Mouse (Mus musculus) CH12.LX (cell line): ENCODE results near the gene Ppp6r1. TPM values are rescaled to one million over a fixed set of nuclear protein-coding genes. Genes with fewer than 3 reads are reported as not detected.

Source experiments
- DNase-seq: peaks from one replicate; pipeline ENCODE4 v3.0.0-alpha.2; 2013; ENCODE audit errors: extremely low read depth
- H3K27ac ChIP-seq: 2 replicates; pipeline ENCODE4 v1.5.1; 2012; ENCODE audit warnings: low read depth, mild to moderate bottlenecking, control low read depth, moderate library complexity; ENCODE audit not compliant: insufficient read depth
- H3K27me3 ChIP-seq: replicated peaks from 2 replicates; pipeline ENCODE3; 2012; ENCODE audit warnings: inconsistent platforms
- H3K36me3 ChIP-seq, 2 experiments: replicated peaks in 1 of 2; 2 replicates each; pipeline versions ENCODE3 to v1.6.1; 2012; ENCODE audit warnings: inconsistent platforms in 1 of 2, low read length in 1 of 2, mild to moderate bottlenecking in 1 of 2, mixed read lengths in 1 of 2, moderate library complexity in 1 of 2; ENCODE audit not compliant: control insufficient read depth in 1 of 2, insufficient read depth in 1 of 2
- H3K4me1 ChIP-seq, 2 experiments: 2 replicates each; pipeline ENCODE4 v1.6.1; 2012; ENCODE audit warnings: inconsistent platforms in 1 of 2, moderate library complexity in 1 of 2; ENCODE audit not compliant: insufficient read depth in 2 of 2, control insufficient read depth in 1 of 2
- H3K4me2 ChIP-seq: 2 replicates; pipeline ENCODE4 v1.6.1; 2012; ENCODE audit warnings: low read depth, mild to moderate bottlenecking, control low read depth; ENCODE audit not compliant: poor library complexity, insufficient read depth, severe bottlenecking
- H3K4me3 ChIP-seq, 3 experiments: fragments of 150-350 bp in 1 of 3; sonication (generic) in 1 of 3; replicated peaks in 1 of 3; 2 replicates each; pipeline versions ENCODE3 to v1.5.1; 2011 to 2012; ENCODE audit warnings: low read depth in 2 of 3, low read length in 2 of 3, mild to moderate bottlenecking in 2 of 3, moderate library complexity in 2 of 3, control low read depth in 1 of 3, improper control_type of control experiment in 1 of 3, inconsistent platforms in 1 of 3, mixed read lengths in 1 of 3; ENCODE audit not compliant: poor library complexity in 1 of 3
- H3K79me2 ChIP-seq: replicated peaks from 2 replicates; pipeline ENCODE4 v1.6.1; 2012; ENCODE audit warnings: mild to moderate bottlenecking, moderate library complexity; ENCODE audit not compliant: control insufficient read depth, poor library complexity, insufficient read depth, severe bottlenecking; ENCODE audit errors: extremely low read depth
- H3K9ac ChIP-seq: 2 replicates; pipeline ENCODE4 v1.6.1; 2012; ENCODE audit warnings: low read depth, mild to moderate bottlenecking, control low read depth, moderate library complexity; ENCODE audit not compliant: insufficient read depth
- H3K9me3 ChIP-seq: replicated peaks from 2 replicates; pipeline ENCODE3; 2012; ENCODE audit warnings: low read length, inconsistent platforms, mixed read lengths
- CTCF ChIP-seq, 2 experiments: IDR thresholded peaks in 1 of 2; conservative IDR thresholded peaks in 1 of 2; 2 replicates each; pipeline ENCODE4 v1.5.1; 2011 to 2012; ENCODE audit warnings: low read depth in 2 of 2, low read length in 2 of 2, improper control_type of control experiment in 1 of 2, inconsistent platforms in 1 of 2, mild to moderate bottlenecking in 1 of 2, moderate library complexity in 1 of 2
- E2F4 ChIP-seq: IDR thresholded peaks from 2 replicates; pipeline ENCODE4 v1.6.1; 2011; ENCODE audit warnings: low read depth, low read length, improper control_type of control experiment; ENCODE audit not compliant: insufficient replicate concordance
- EP300 ChIP-seq: IDR thresholded peaks from 2 replicates; pipeline ENCODE4 v1.6.1; 2011; ENCODE audit warnings: low read length, improper control_type of control experiment
- ETS1 ChIP-seq: conservative IDR thresholded peaks from 2 replicates; pipeline ENCODE4 v1.6.1; 2012; ENCODE audit warnings: low read depth, mild to moderate bottlenecking, inconsistent platforms, low read length, improper control_type of control experiment, moderate library complexity
- IRF4 ChIP-seq: IDR thresholded peaks from 2 replicates; pipeline ENCODE4 v1.6.1; 2014; ENCODE audit warnings: low read depth, mild to moderate bottlenecking, inconsistent platforms, low read length, improper control_type of control experiment
- NELFE ChIP-seq: IDR thresholded peaks from 2 replicates; pipeline ENCODE4 v1.6.1; 2011; ENCODE audit warnings: low read depth, low read length, improper control_type of control experiment
- PAX5 ChIP-seq: IDR thresholded peaks from 2 replicates; pipeline ENCODE4 v1.6.1; 2012; ENCODE audit warnings: low read length, inconsistent platforms, mixed read lengths
- POLR2A ChIP-seq: IDR thresholded peaks from 2 replicates; pipeline ENCODE4 v1.6.1; 2011; ENCODE audit warnings: low read depth, mild to moderate bottlenecking, improper control_type of control experiment, low read length
- RCOR1 ChIP-seq: conservative IDR thresholded peaks from 2 replicates; pipeline ENCODE4 v1.6.1; 2012; ENCODE audit warnings: low read depth, mild to moderate bottlenecking, inconsistent platforms, low read length, improper control_type of control experiment
- SMC3 ChIP-seq: IDR thresholded peaks from 2 replicates; pipeline ENCODE4 v1.6.1; 2011; ENCODE audit warnings: low read depth, low read length, improper control_type of control experiment
- TBP ChIP-seq: conservative IDR thresholded peaks from 2 replicates; pipeline ENCODE4 v1.6.1; 2011; ENCODE audit warnings: low read depth, low read length, improper control_type of control experiment
- TCF12 ChIP-seq: IDR thresholded peaks from 2 replicates; pipeline ENCODE4 v1.6.1; 2014; ENCODE audit warnings: low read depth, mild to moderate bottlenecking, inconsistent platforms, low read length, improper control_type of control experiment
- USF1 ChIP-seq: IDR thresholded peaks from 2 replicates; pipeline ENCODE4 v1.6.1; 2014; ENCODE audit warnings: low read depth, mild to moderate bottlenecking, inconsistent platforms, low read length, improper control_type of control experiment
- USF2 ChIP-seq: conservative IDR thresholded peaks from 2 replicates; pipeline ENCODE4 v1.6.1; 2011; ENCODE audit warnings: low read depth, low read length, improper control_type of control experiment
- ZC3H11A ChIP-seq: IDR thresholded peaks from 2 replicates; pipeline ENCODE4 v1.6.1; 2012; ENCODE audit warnings: low read depth, mild to moderate bottlenecking, inconsistent platforms, low read length, improper control_type of control experiment
- ZKSCAN1 ChIP-seq: IDR thresholded peaks from 2 replicates; pipeline ENCODE4 v1.6.1; 2012; ENCODE audit warnings: low read depth, inconsistent platforms, low read length, improper control_type of control experiment, borderline replicate concordance
- ZNF384 ChIP-seq: IDR thresholded peaks from 2 replicates; pipeline ENCODE4 v1.6.1; 2012; ENCODE audit warnings: low read depth, low read length, improper control_type of control experiment, inconsistent platforms
- dilution Hi-C: fragments of 300-500 bp; cut with MboI; formaldehyde crosslinking; loops from 2 replicates; pipeline ENCODE4 v1.14.3; 2020; ENCODE audit warnings: low sequenced_read_pairs; ENCODE audit not compliant: extremely low pct_unique_long_range_greater_than_20kb, extremely low pct_ligation_motif_present
- in situ Hi-C: fragments of 300-500 bp; cut with MboI; formaldehyde crosslinking; loops from 3 replicates; pipeline ENCODE4 v1.14.3; 2019; ENCODE audit warnings: low sequenced_read_pairs, low pct_ligation_motif_present, low pct_unique_long_range_greater_than_20kb, mixed read lengths
- polyA plus RNA-seq: library from polyadenylated mRNA; unstranded; fragments of >175 nt; gene quantifications from 2 replicates; pipeline ENCODE4 v1.2.1, GENCODE M21; 2012; ENCODE audit warnings: low read depth; ENCODE audit not compliant: insufficient read length
- total RNA-seq, 2 experiments: library from RNA; depleted of rRNA; stranded (reverse); fragments of 300-350 nt in 1 of 2; fragments of >200 nt in 1 of 2; gene quantifications; 2 replicates each; pipeline ENCODE4 v1.2.3; 2012 to 2014

The Ppp6r1 gene
- total and polyA plus RNA-seq, 3 experiments = 59.2 to 118 (median 85.6) TPM

DNA sequence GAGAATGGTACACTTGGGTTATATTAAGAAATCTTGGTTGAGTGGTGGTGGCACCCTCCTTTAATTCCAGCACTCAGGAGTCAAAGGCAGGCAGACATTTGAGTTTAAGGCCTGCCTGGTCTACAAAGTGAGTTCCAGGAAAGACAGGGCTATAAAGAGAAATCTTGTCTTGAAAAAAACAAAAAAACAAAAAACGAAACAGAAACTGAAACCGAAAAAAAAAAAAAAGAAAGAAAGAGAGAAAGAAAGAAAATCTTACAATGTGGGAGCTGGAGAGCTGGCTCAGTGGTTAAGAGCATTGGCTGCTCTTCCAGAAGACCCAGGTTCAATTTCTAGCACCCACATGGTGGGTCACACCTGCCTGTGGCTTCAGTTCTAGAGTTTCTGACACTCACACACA, 4.9 kb upstream of the Ppp6r1 start:
- peaks cover 37 to 69% of the 10 kb centered on the region in 2 experiments for H3K36me3 ChIP-seq
- in situ Hi-C loops = no loop called here

DNA sequence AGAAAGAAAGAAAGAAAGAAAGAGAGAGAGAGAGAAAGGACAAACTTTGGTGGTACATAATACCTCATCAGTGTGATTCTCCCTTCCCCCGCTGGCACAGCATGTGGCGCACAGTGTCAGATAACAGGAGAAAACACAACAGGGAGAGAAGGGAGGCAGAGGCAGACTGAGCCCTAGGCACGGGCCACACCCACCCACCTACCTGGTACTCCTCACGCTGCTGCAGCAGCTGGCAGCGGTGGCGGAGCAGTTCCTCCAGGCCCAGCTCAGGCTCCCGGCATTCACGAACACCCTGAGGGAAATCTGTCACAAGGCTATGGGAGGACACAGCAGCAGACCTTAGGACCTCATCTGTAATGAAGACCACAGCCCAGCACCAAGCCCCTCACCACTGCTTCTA, 4.4 kb upstream of the Ppp6r1 start:
- H3K79me2 ChIP-seq = peaks cover 2% of the 10 kb centered on the region
- dilution Hi-C loops = no loop called here
- no peaks in the 10 kb centered on the region for H3K9me3 ChIP-seq
- H3K27ac ChIP-seq = peak overlapping the region; percentile 10
- no peak overlapping the region for H3K9ac ChIP-seq
- DNase-seq = no peak
- TF ChIP-seq POLR2A (no peak), TBP (no peak), E2F4 (no peak), ZKSCAN1 (no peak), USF2 (no peak)
- peaks cover 19 to 43% of the 10 kb centered on the region in 2 experiments for H3K4me1 ChIP-seq
- no peaks in the 10 kb centered on the region for H3K27me3 ChIP-seq
- no peak overlapping the region for H3K4me3 ChIP-seq
- H3K36me3 ChIP-seq = peaks cover 33 to 64% of the 10 kb centered on the region in 2 experiments
- in situ Hi-C loops = no loop called here
- no peak overlapping the region; the same call in 1 of the 2 replicates for H3K4me2 ChIP-seq

More for the DNA sequence above, 4.9 kb upstream of the Ppp6r1 start:
- Histone ChIP-seq H3K27me3 (no peaks in the 10 kb centered on the region), H3K27ac (peak overlapping the region; percentile 10), H3K4me2 (peak overlapping the region; percentile 50; the same call in 1 of the 2 replicates), H3K9ac (0 out of 2 replicates have a peak overlapping the region, but pooled peaks have one; percentile 7), H3K4me1 (peaks cover 19 to 43% of the 10 kb centered on the region in 2 experiments), H3K79me2 (no peaks in the 10 kb centered on the region; the same call in 1 of the 2 replicates), H3K4me3 (no peak overlapping the region), H3K9me3 (no peaks in the 10 kb centered on the region)
- dilution Hi-C loops = no loop called here
- TF ChIP-seq NELFE (no peak), PAX5 (no peak), ZNF384 (peak; percentile 95), IRF4 (peak; percentile 85), EP300 (peak; percentile 63), ETS1 (peak; percentile 66; the same call in 1 of the 2 replicates)
- DNase-seq = no peak

DNA sequence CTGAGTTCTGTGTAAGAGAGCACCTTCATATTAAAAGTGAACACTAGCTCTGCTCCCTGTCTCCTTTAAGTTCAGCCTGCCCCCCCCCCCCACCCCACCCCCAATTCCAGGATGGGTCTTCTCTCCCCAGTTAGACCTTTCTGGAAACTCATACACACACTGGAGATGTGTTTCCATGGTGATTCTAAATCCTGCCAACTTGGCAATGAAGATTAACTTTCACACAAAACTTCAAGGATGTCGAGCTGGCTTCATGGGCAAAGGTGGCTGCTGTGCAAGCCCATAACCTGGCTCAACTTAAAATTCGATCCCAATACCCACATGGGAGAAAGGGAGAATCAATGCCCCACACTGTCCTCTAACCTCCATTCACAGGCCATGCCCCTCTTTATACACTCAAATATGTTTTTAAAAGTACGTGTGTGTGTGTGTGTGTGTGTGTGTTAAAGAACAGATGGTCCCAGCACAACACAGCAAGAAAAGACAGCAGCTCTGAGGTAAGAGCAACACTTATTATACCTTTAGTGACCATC, 1.2 kb upstream of the Ppp6r1 start:
- H3K9ac ChIP-seq = peak overlapping the region; percentile 67
- no peaks in the 10 kb centered on the region for H3K27me3 ChIP-seq
- H3K36me3 ChIP-seq = peaks cover 19 to 50% of the 10 kb centered on the region in 2 experiments
- H3K4me3 ChIP-seq = peak overlapping the region in 1 of 3 experiments; percentile 93
- H3K9me3 ChIP-seq = no peaks in the 10 kb centered on the region
- dilution Hi-C loops (no loop called here), in situ Hi-C loops (no loop called here)
- peak overlapping the region; percentile 67; the same call in 1 of the 2 replicates for H3K4me2 ChIP-seq
- no peak for DNase-seq
- no peak overlapping the region for H3K27ac ChIP-seq
- peaks cover 34% of the 10 kb centered on the region for H3K79me2 ChIP-seq
- peaks cover 21 to 64% of the 10 kb centered on the region in 2 experiments for H3K4me1 ChIP-seq
- TF ChIP-seq CTCF (conservative IDR thresholded peaks at IDR 0.05 in 1 of 2, IDR thresholded peaks at IDR 0.05 in 1 of 2; ENCODE audit: low read depth in 2 of 2, low read length in 2 of 2) (no peak), USF1 (no peak), TCF12 (no peak), ZNF384 (no peak), RCOR1 (no peak), IRF4 (no peak), ZC3H11A (no peak), SMC3 (no peak)
